Mouse (Mus musculus) heart, adult 2 months (tissue): ENCODE data around the gene Cisd2.

Experiments
- CTCF ChIP-seq: fragments of 200-600 bp; IDR thresholded peaks from 2 replicates; pipeline ENCODE4 v1.8.1; 2022; ENCODE audit warnings: antibody characterized with exemption, mild to moderate bottlenecking, moderate library complexity
- EP300 ChIP-seq: fragments of 200-500 bp; IDR thresholded peaks from 2 replicates; pipeline ENCODE4 v1.6.1; 2011; ENCODE audit warnings: low read depth, low read length, control low read depth; ENCODE audit not compliant: insufficient read depth
- POLR2A ChIP-seq: fragments of 200-500 bp; IDR thresholded peaks from 2 replicates; pipeline ENCODE4 v1.6.1; 2011; ENCODE audit warnings: mild to moderate bottlenecking, low read depth, low read length, control low read depth; ENCODE audit not compliant: insufficient read depth

DNA sequence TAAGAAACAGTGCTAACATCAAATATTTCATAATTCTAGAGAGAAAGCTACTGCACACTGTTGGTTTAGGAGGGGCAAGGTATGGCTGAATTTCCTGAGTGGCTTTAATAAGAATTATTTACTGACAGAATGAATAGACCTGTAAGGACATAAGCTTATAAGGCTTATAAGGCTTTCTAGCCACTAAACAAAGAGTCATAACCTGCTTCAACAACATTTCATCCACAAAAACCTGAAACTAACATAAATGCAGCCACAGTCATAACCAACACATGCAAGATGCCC, 2.5 kb downstream of the Cisd2 start:
- TF ChIP-seq POLR2A (no peak), CTCF (no peak), EP300 (no peak)
